Mouse (Mus musculus): ENCODE data around the gene Lbhd2. TPM values are rescaled to one million over a fixed set of nuclear protein-coding genes. Genes with fewer than 3 reads are reported as not detected.

Lbhd2 gene
- total RNA-seq (2012; rRNA removed): 0.36 TPM in 1 of 2 replicates, not detected in the other

DNA sequence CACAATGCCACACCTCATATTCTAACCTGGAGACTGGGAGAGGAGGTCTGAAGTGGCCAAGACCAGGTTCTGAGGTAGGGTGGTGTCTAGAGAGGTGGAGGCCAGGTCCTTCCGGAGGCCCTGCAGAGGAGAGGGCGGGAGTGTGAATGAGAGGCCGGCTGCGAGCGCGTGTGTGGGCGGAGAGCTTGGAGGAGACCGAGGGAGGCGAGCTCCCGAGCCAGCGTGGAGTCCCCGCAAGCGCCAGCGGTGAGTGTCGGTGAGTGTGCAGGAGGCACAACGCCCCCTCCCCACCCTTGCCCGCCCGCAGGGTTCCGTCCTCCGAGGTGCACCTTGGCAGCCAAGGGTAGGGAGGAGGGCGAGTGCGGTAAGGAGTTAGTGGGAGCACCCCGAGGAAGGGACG, at the start of gene Lbhd2:
Gene Lbhd2 (plus strand): TSS at position 188 of the 400 bp plus-strand sequence.
- TF ChIP-seq MAFK (IDR thresholded peaks at IDR 0.05; ENCODE audit: insufficient read depth, low read depth, low read length): no peak
- no peak within 1 kb of the TSS for H3K9ac ChIP-seq (ENCODE audit: insufficient read depth, low read depth, low read length, poor library complexity, severe bottlenecking)

DNA sequence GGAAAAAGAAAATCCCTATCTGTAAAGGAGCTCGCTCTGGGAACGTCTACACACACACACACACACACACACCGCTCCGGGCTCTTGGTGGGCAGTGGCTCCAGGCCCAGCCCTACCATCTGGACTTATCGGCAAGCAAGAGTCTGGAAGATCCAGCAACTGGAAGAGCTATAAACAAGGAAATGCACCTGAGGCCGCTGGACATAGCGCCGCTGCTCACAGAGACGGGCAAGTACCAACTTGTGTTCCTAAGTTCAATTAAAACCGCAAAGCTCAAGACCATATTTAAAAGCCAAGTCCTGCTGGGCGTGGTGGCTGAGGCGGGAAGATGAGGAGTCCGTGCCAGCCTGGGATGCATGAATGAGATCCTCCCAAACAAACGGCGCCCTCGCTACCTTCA, 45.9 kb upstream of the Lbhd2 start:
- no peak for DNase-seq (ENCODE audit: low read depth, low spot score)
- in situ Hi-C loops (cut with MboI; ENCODE audit: low sequenced_read_pairs in 2 of 2, unreplicated experiment in 2 of 2): no loop called here
- no peak overlapping the region for H3K27ac ChIP-seq (ENCODE audit: insufficient read depth, low read depth, low read length, poor library complexity, severe bottlenecking)

More for the DNA sequence above, at the start of gene Lbhd2:
- H3K9me3 ChIP-seq (ENCODE audit: control insufficient read depth, insufficient read depth, low read depth, low read length): no peaks in the 10 kb centered on the region
- in situ Hi-C loops (cut with MboI; ENCODE audit: low sequenced_read_pairs in 2 of 2, unreplicated experiment in 2 of 2): no loop called here
- no peak within 1 kb of the TSS for H3K27ac ChIP-seq (ENCODE audit: insufficient read depth, low read depth, low read length, poor library complexity, severe bottlenecking)
- H3K36me3 ChIP-seq (ENCODE audit: control insufficient read depth, insufficient read depth, low read length, poor library complexity, severe bottlenecking): no peaks in the 10 kb centered on the region
- no peak for DNase-seq (ENCODE audit: low read depth, low spot score)
- peak within 1 kb of the TSS; percentile 43 to 45; a peak in 3 of 4 replicates for H3K4me3 ChIP-seq (ENCODE audit: insufficient read depth in 1 of 2, low read depth in 1 of 2, low read length in 2 of 2, poor library complexity in 1 of 2, severe bottlenecking in 1 of 2)
- H3K4me1 ChIP-seq (ENCODE audit: control insufficient read depth in 2 of 2, insufficient read depth in 2 of 2, low read length in 2 of 2, poor library complexity in 1 of 2): peaks cover 0 to 2% of the 10 kb centered on the region in 2 experiments; a peak in 1 of 4 replicates

DNA sequence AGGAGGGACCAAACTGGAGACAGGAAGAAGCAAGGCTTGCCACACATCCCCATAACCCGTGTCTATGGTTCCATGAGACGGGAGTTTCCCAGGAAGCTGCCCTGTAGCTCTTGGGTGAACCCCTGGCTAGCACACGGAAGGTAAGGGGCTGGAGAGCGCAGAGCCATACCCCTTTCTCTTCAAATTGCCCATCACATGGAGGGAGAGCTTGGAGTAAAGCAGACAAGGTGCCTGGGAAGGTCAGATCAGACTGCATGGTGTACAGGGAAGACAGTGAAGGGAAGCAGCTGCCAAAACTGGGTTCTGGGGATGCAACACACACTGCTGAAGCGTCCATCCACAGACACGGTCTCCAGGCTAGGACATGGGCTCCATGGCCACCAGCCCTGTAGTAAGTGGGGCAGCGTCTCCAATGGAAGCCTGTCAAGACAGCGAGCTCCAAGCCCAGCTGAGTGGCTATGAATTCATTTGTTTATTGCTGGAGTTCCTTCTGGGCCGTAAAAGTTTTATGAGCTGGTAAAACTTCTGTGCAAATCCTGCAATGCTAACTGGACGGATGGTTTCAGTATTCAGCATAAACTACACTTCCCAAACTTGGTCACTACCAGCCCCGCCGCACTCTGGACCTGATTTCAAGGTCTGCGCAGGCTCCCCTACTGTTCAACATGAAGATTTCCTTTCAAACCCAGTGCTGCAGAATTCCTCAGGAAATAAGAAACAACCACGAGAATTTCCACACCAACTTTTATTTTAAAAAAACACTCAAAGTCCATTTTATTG, 45.1 kb upstream of the Lbhd2 start:
- Histone ChIP-seq H3K4me1 (ENCODE audit: control insufficient read depth in 2 of 2, insufficient read depth in 2 of 2, low read length in 2 of 2, poor library complexity in 1 of 2) (peaks cover 0 to 11% of the 10 kb centered on the region in 2 experiments; a peak in 1 of 4 replicates), H3K27ac (ENCODE audit: insufficient read depth, low read depth, low read length, poor library complexity, severe bottlenecking) (no peak overlapping the region), H3K9ac (ENCODE audit: insufficient read depth, low read depth, low read length, poor library complexity, severe bottlenecking) (no peak overlapping the region), H3K9me3 (ENCODE audit: control insufficient read depth, insufficient read depth, low read depth, low read length) (no peaks in the 10 kb centered on the region), H3K36me3 (ENCODE audit: control insufficient read depth, insufficient read depth, low read length, poor library complexity, severe bottlenecking) (no peaks in the 10 kb centered on the region), H3K4me3 (ENCODE audit: insufficient read depth in 1 of 2, low read depth in 1 of 2, low read length in 2 of 2, poor library complexity in 1 of 2, severe bottlenecking in 1 of 2) (no peak overlapping the region)
- in situ Hi-C loops (cut with MboI; ENCODE audit: low sequenced_read_pairs in 2 of 2, unreplicated experiment in 2 of 2): no loop called here
- TF ChIP-seq CHD2 (IDR thresholded peaks at IDR 0.05; ENCODE audit: low read depth, low read length) (no peak), ZC3H11A (IDR thresholded peaks at IDR 0.05; ENCODE audit: borderline replicate concordance, low read depth, low read length) (no peak), MAFK (IDR thresholded peaks at IDR 0.05; ENCODE audit: insufficient read depth, low read depth, low read length) (no peak), ZNF384 (IDR thresholded peaks at IDR 0.05; ENCODE audit: low read depth, low read length) (no peak), HCFC1 (IDR thresholded peaks at IDR 0.05; ENCODE audit: borderline replicate concordance, insufficient read depth, low read length) (no peak)
- no peak for DNase-seq (ENCODE audit: low read depth, low spot score)

More for the DNA sequence above, 45.9 kb upstream of the Lbhd2 start:
- Histone ChIP-seq H3K36me3 (ENCODE audit: control insufficient read depth, insufficient read depth, low read length, poor library complexity, severe bottlenecking) (no peaks in the 10 kb centered on the region), H3K9me3 (ENCODE audit: control insufficient read depth, insufficient read depth, low read depth, low read length) (no peaks in the 10 kb centered on the region), H3K4me1 (ENCODE audit: control insufficient read depth in 2 of 2, insufficient read depth in 2 of 2, low read length in 2 of 2, poor library complexity in 1 of 2) (peaks cover 0 to 11% of the 10 kb centered on the region in 2 experiments; a peak in 1 of 4 replicates), H3K9ac (ENCODE audit: insufficient read depth, low read depth, low read length, poor library complexity, severe bottlenecking) (no peak overlapping the region), H3K4me3 (ENCODE audit: insufficient read depth in 1 of 2, low read depth in 1 of 2, low read length in 2 of 2, poor library complexity in 1 of 2, severe bottlenecking in 1 of 2) (no peak overlapping the region)
- TF ChIP-seq ZC3H11A (IDR thresholded peaks at IDR 0.05; ENCODE audit: borderline replicate concordance, low read depth, low read length) (no peak), MAFK (IDR thresholded peaks at IDR 0.05; ENCODE audit: insufficient read depth, low read depth, low read length) (no peak), CHD2 (IDR thresholded peaks at IDR 0.05; ENCODE audit: low read depth, low read length) (no peak), ZNF384 (IDR thresholded peaks at IDR 0.05; ENCODE audit: low read depth, low read length) (no peak), HCFC1 (IDR thresholded peaks at IDR 0.05; ENCODE audit: borderline replicate concordance, insufficient read depth, low read length) (no peak)

- Histone ChIP-seq H3K27ac (ENCODE audit: insufficient read depth, low read depth, low read length, poor library complexity, severe bottlenecking) (no peak overlapping the region), H3K4me1 (ENCODE audit: control insufficient read depth in 2 of 2, insufficient read depth in 2 of 2, low read length in 2 of 2, poor library complexity in 1 of 2) (peaks cover 0 to 26% of the 10 kb centered on the region in 2 experiments; a peak in 2 of 4 replicates), H3K9me3 (ENCODE audit: control insufficient read depth, insufficient read depth, low read depth, low read length) (no peaks in the 10 kb centered on the region), H3K9ac (ENCODE audit: insufficient read depth, low read depth, low read length, poor library complexity, severe bottlenecking) (no peak overlapping the region), H3K36me3 (ENCODE audit: control insufficient read depth, insufficient read depth, low read length, poor library complexity, severe bottlenecking) (no peaks in the 10 kb centered on the region), H3K4me3 (ENCODE audit: insufficient read depth in 1 of 2, low read depth in 1 of 2, low read length in 2 of 2, poor library complexity in 1 of 2, severe bottlenecking in 1 of 2) (no peak overlapping the region)
- no peak for DNase-seq (ENCODE audit: low read depth, low spot score)
- TF ChIP-seq ZNF384 (IDR thresholded peaks at IDR 0.05; ENCODE audit: low read depth, low read length) (no peak), HCFC1 (IDR thresholded peaks at IDR 0.05; ENCODE audit: borderline replicate concordance, insufficient read depth, low read length) (no peak), CHD2 (IDR thresholded peaks at IDR 0.05; ENCODE audit: low read depth, low read length) (no peak), ZC3H11A (IDR thresholded peaks at IDR 0.05; ENCODE audit: borderline replicate concordance, low read depth, low read length) (no peak), MAFK (IDR thresholded peaks at IDR 0.05; ENCODE audit: insufficient read depth, low read depth, low read length) (no peak)
- in situ Hi-C loops (cut with MboI; ENCODE audit: low sequenced_read_pairs in 2 of 2, unreplicated experiment in 2 of 2): no loop called here
Measured at GRCm38 (mm10) chr12:111364234-111364633, 42.4 kb upstream of the Lbhd2 start.

Data from ES-E14 (cell line).